Mouse (Mus musculus): ENCODE data around the gene Lrp2bp. TPM values are rescaled to one million over a fixed set of nuclear protein-coding genes. Genes with fewer than 3 reads are reported as not detected.
A peak's percentile ranks its signal among the peaks of the same experiment; 100 is the strongest.

Gene Lrp2bp
- polyA plus RNA-seq, 1 experiment from 2014 or later, result 0.82 TPM

DNA sequence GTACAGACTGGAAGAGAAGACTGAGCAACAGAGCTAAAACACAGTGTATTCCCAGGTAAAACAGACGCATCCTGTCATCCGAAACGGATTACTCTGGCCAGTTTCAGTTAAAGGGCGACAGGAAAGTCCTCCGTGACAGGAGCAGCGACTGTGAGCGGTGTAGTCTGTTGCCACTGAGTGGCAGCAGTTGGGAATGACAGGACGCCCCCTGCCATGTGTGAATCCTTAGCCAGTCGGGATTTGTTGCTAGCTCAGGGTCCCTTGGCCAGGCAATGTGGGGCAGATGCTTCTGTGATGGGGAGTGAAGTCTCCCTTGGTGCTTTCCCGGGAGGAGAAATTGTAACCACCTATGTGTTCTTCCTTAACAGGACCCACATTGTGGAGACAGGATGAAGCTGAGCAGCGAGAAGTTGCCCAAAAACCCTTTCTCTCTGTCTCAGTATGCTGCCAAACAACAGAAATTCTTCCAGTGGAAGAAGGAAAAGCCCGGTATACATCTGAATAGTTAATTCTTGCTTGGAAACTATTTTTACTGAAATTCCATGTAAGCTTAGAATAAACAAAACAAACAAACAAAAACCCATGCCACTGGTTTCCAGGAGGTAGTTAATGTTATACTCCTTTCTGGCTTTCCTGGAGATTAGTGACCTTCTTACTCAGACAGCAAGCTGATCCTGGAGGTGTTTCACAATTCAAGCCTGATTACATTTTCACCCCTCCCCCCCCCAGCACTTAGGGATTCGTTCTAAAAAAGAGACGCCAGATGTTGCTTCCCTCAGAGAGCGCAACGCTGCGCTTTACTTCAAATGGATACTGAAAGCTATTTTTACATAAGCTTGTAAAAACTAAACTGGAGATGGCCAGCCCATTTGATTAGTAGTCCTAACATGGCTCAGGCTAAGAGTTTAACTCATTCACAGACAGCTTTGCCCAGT lies 11.9 kb downstream of the Lrp2bp start:
- WGBS, result 25% methylated on average over 17 of the region's 17 CpGs
- no peak overlapping the region for H3K9ac ChIP-seq (replicated peaks; ENCODE audit: low read depth, low read length)
- ATAC-seq (ENCODE audit: low read depth), result peak; percentile 61
- H3K27me3 ChIP-seq (ENCODE audit: control insufficient read depth, insufficient read depth, low read length), result no peaks in the 10 kb centered on the region
- H3K27ac ChIP-seq (ENCODE audit: low read depth, low read length), result no peak overlapping the region
- no peaks in the 10 kb centered on the region for H3K36me3 ChIP-seq (ENCODE audit: control insufficient read depth, insufficient read depth, low read length)
- 0 out of 2 replicates have a peak, but pooled peaks cover 3% of the 10 kb centered on the region for H3K4me1 ChIP-seq (ENCODE audit: control insufficient read depth, insufficient read depth, low read length)
- H3K9me3 ChIP-seq (ENCODE audit: control insufficient read depth, low read length), result no peaks in the 10 kb centered on the region
- peak overlapping the region; percentile 17; the same call in 1 of the 2 replicates for H3K4me2 ChIP-seq (ENCODE audit: low read depth, low read length)
- H3K4me3 ChIP-seq (ENCODE audit: low read depth, low read length), result no peak overlapping the region

DNA sequence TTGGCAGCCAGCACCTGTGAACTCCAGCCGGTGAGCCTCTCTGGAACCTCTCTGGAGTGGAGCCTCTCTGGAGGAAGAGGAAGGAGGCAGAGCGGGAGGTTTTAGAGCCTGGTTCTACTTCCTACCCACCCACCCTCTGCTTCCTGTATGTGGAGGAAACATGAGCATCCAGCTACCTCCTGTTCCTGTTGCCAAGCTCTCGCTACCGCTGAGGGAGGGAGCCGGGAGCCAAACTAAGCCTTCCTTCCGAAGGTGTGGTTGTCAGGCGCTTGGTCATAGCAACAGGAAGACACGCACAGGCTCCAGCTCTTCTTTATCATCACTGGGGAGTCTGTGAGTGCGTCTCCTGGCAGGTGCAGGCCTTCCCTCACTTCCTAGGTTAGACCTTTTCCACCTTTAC lies 23.1 kb downstream of the Lrp2bp start:
- ATAC-seq (ENCODE audit: low read depth), result no peak
- H3K27ac ChIP-seq (ENCODE audit: low read depth, low read length), result no peak overlapping the region

DNA sequence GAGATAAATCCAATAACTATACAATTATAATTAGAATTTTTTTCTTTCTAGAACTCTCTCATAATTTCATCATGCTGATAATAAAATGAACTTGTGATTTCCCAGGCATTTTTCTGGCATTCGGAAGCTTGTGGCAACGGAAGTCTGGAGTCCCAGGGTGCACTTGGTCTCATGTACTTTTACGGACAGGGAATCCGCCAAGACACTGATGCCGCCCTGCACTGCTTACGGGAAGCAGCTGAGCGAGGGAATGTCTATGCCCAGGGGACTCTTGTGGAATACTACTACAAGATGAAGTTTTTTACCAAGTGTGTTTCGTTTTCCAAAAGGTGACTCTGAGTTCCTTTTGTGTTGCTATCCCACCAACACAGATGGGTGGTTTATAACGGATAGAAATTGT lies 23.7 kb downstream of the Lrp2bp start:
- Histone ChIP-seq H3K9me3 (ENCODE audit: control insufficient read depth, low read length) (no peaks in the 10 kb centered on the region), H3K9ac (replicated peaks; ENCODE audit: low read depth, low read length) (no peak overlapping the region), H3K36me3 (ENCODE audit: control insufficient read depth, insufficient read depth, low read length) (no peaks in the 10 kb centered on the region), H3K4me1 (ENCODE audit: control insufficient read depth, insufficient read depth, low read length) (no peaks in the 10 kb centered on the region), H3K27me3 (ENCODE audit: control insufficient read depth, insufficient read depth, low read length) (no peaks in the 10 kb centered on the region), H3K4me2 (ENCODE audit: low read depth, low read length) (no peak overlapping the region), H3K27ac (ENCODE audit: low read depth, low read length) (no peak overlapping the region), H3K4me3 (ENCODE audit: low read depth, low read length) (no peak overlapping the region)
- no peak for ATAC-seq (ENCODE audit: low read depth)
- WGBS, result 91% methylated on average over 9 of the region's 9 CpGs

More for the DNA sequence above, 23.1 kb downstream of the Lrp2bp start:
- Histone ChIP-seq H3K4me2 (ENCODE audit: low read depth, low read length) (no peak overlapping the region), H3K27me3 (ENCODE audit: control insufficient read depth, insufficient read depth, low read length) (no peaks in the 10 kb centered on the region), H3K9ac (replicated peaks; ENCODE audit: low read depth, low read length) (no peak overlapping the region), H3K9me3 (ENCODE audit: control insufficient read depth, low read length) (no peaks in the 10 kb centered on the region), H3K36me3 (ENCODE audit: control insufficient read depth, insufficient read depth, low read length) (no peaks in the 10 kb centered on the region), H3K4me1 (ENCODE audit: control insufficient read depth, insufficient read depth, low read length) (no peaks in the 10 kb centered on the region), H3K4me3 (ENCODE audit: low read depth, low read length) (no peak overlapping the region)
- 85% methylated on average over 9 of the region's 9 CpGs for WGBS

DNA sequence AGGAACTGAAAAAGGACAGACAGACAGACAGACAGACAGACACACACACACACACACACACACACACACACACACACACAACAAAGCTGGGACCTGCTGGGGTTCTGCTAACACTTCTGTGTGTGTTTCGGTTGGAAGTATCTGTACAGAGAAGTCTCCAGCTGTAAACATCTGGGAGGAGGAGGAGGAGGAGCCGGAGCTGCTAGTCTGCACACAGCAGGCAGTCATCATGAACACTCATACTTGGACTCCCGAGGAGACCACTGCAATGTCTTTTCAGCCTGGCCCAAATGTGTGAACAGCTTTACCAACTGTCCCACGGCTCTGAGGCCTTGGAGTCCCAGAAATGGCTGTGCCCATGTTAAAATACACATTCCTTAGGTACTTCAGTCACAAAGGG lies 25.3 kb downstream of the Lrp2bp start:
- Histone ChIP-seq H3K9me3 (ENCODE audit: control insufficient read depth, low read length) (no peaks in the 10 kb centered on the region), H3K9ac (replicated peaks; ENCODE audit: low read depth, low read length) (no peak overlapping the region), H3K4me3 (ENCODE audit: low read depth, low read length) (no peak overlapping the region), H3K4me2 (ENCODE audit: low read depth, low read length) (no peak overlapping the region), H3K4me1 (ENCODE audit: control insufficient read depth, insufficient read depth, low read length) (no peaks in the 10 kb centered on the region), H3K27me3 (ENCODE audit: control insufficient read depth, insufficient read depth, low read length) (no peaks in the 10 kb centered on the region), H3K36me3 (ENCODE audit: control insufficient read depth, insufficient read depth, low read length) (no peaks in the 10 kb centered on the region), H3K27ac (ENCODE audit: low read depth, low read length) (no peak overlapping the region)
- ATAC-seq (ENCODE audit: low read depth), result no peak
- WGBS, result 43% methylated on average over 4 of the region's 4 CpGs

DNA sequence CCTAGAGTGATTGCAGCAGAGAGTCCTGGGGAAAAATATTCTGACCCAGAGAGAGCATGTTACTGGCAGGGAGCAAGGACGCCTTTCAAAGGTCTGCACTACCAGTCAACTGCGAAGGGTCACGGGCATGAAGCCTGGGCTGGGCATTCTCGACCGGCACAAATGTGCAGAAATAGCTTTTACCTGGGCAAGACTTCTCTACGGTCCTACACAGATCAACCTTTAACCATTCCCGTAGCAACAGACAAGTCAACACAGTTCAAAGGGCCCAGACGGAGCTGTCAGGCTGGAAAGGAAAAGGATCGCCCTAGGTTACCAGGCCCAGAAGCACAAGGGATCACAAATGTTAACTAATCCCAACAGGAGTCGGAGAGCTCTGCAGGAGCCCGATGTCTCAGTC lies 37.1 kb downstream of the Lrp2bp start:
- H3K9me3 ChIP-seq (ENCODE audit: control insufficient read depth, low read length), result no peaks in the 10 kb centered on the region
- no peak overlapping the region for H3K4me3 ChIP-seq (ENCODE audit: low read depth, low read length)
- ATAC-seq (ENCODE audit: low read depth), result no peak
- no peak overlapping the region for H3K27ac ChIP-seq (ENCODE audit: low read depth, low read length)
- 82% methylated on average over 11 of the region's 11 CpGs for WGBS
- no peak overlapping the region for H3K9ac ChIP-seq (replicated peaks; ENCODE audit: low read depth, low read length)
- H3K4me2 ChIP-seq (ENCODE audit: low read depth, low read length), result no peak overlapping the region
- H3K36me3 ChIP-seq (ENCODE audit: control insufficient read depth, insufficient read depth, low read length), result peaks cover 7% of the 10 kb centered on the region; the same call in 1 of the 2 replicates
- H3K27me3 ChIP-seq (ENCODE audit: control insufficient read depth, insufficient read depth, low read length), result no peaks in the 10 kb centered on the region
- H3K4me1 ChIP-seq (ENCODE audit: control insufficient read depth, insufficient read depth, low read length), result no peaks in the 10 kb centered on the region

DNA sequence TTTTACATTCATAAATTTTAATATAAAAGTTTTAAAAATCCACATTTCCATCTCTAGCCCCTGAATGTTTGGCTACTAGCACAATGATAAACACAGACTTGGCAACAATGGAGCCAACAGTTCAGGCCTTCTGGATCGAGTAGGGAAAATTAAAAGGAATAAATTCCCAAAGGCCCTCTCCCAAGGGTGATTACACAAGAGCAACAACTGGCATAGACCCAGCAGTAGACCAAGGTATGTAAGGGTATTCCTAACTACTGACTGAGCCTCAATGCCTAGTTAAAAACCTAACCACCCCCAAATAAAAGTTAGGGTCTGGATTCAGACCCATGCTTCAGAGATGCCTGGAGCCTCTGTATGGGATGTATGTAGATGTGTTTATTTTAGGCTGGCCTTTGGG lies 40.6 kb downstream of the Lrp2bp start:
- no peaks in the 10 kb centered on the region for H3K9me3 ChIP-seq (ENCODE audit: control insufficient read depth, low read length)
- 37% methylated on average over 1 of the region's 1 CpGs for WGBS
- H3K4me2 ChIP-seq (ENCODE audit: low read depth, low read length), result no peak overlapping the region
- no peaks in the 10 kb centered on the region for H3K27me3 ChIP-seq (ENCODE audit: control insufficient read depth, insufficient read depth, low read length)
- no peak overlapping the region; the same call in 1 of the 2 replicates for H3K27ac ChIP-seq (ENCODE audit: low read depth, low read length)
- H3K36me3 ChIP-seq (ENCODE audit: control insufficient read depth, insufficient read depth, low read length), result peaks cover 12% of the 10 kb centered on the region
- H3K4me1 ChIP-seq (ENCODE audit: control insufficient read depth, insufficient read depth, low read length), result no peaks in the 10 kb centered on the region
- no peak overlapping the region for H3K9ac ChIP-seq (replicated peaks; ENCODE audit: low read depth, low read length)
- ATAC-seq (ENCODE audit: low read depth), result no peak
- no peak overlapping the region for H3K4me3 ChIP-seq (ENCODE audit: low read depth, low read length)

DNA sequence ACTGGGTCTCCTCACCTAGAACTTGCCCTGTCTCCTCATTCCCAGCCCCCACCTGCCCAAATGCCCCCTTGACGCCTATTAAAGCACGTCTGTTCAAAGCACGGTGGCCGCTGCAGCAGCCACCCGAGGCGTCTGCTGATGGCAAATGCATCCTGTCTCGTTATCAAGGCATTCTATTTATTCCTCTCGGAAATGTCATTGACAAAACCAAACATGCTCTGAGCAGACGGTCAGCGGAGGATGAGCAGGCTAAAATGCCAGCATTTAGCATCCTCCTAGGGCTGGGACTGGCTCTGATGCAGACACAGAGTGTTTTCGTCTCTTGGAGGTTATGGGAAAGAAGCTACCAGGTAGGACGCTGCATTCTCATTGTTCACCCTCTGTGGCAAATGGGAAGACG lies 41.2 kb downstream of the Lrp2bp start:
- H3K4me2 ChIP-seq (ENCODE audit: low read depth, low read length), result no peak overlapping the region
- no peaks in the 10 kb centered on the region for H3K4me1 ChIP-seq (ENCODE audit: control insufficient read depth, insufficient read depth, low read length)
- H3K9ac ChIP-seq (replicated peaks; ENCODE audit: low read depth, low read length), result no peak overlapping the region
- WGBS, result 60% methylated on average over 13 of the region's 13 CpGs
- H3K36me3 ChIP-seq (ENCODE audit: control insufficient read depth, insufficient read depth, low read length), result peaks cover 14% of the 10 kb centered on the region
- no peaks in the 10 kb centered on the region for H3K27me3 ChIP-seq (ENCODE audit: control insufficient read depth, insufficient read depth, low read length)
- no peak overlapping the region for H3K4me3 ChIP-seq (ENCODE audit: low read depth, low read length)
- peak overlapping the region; percentile 62; the same call in 1 of the 2 replicates for H3K27ac ChIP-seq (ENCODE audit: low read depth, low read length)
- no peak; the same call in 1 of the 2 replicates for ATAC-seq (ENCODE audit: low read depth)
- H3K9me3 ChIP-seq (ENCODE audit: control insufficient read depth, low read length), result no peaks in the 10 kb centered on the region

DNA sequence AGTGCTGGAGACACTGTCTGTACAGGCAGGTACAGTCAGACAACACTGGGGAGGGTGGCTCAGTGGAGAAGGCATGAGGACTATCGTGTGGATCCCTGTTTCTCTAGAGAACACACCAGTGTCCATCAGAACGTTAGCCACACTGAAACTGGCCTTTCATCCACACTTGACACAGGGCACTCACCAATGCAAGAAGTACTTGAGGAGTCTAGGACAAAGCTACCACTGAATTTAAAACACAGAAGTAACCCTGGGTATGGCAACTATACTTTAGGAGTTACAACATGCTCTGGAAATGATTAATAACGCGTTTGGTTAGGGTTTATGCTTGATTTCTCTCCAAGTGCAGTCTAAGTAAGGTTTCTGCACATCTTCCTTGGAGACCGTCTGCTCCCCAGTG lies 73.7 kb downstream of the Lrp2bp start:
- Histone ChIP-seq H3K9ac (replicated peaks; ENCODE audit: low read depth, low read length) (no peak overlapping the region), H3K9me3 (ENCODE audit: control insufficient read depth, low read length) (no peaks in the 10 kb centered on the region), H3K36me3 (ENCODE audit: control insufficient read depth, insufficient read depth, low read length) (no peaks in the 10 kb centered on the region), H3K4me3 (ENCODE audit: low read depth, low read length) (no peak overlapping the region), H3K4me2 (ENCODE audit: low read depth, low read length) (no peak overlapping the region), H3K27me3 (ENCODE audit: control insufficient read depth, insufficient read depth, low read length) (no peaks in the 10 kb centered on the region), H3K4me1 (ENCODE audit: control insufficient read depth, insufficient read depth, low read length) (no peaks in the 10 kb centered on the region), H3K27ac (ENCODE audit: low read depth, low read length) (no peak overlapping the region)
- WGBS, result 95% methylated on average over 5 of the region's 5 CpGs
- ATAC-seq (ENCODE audit: low read depth), result no peak

DNA sequence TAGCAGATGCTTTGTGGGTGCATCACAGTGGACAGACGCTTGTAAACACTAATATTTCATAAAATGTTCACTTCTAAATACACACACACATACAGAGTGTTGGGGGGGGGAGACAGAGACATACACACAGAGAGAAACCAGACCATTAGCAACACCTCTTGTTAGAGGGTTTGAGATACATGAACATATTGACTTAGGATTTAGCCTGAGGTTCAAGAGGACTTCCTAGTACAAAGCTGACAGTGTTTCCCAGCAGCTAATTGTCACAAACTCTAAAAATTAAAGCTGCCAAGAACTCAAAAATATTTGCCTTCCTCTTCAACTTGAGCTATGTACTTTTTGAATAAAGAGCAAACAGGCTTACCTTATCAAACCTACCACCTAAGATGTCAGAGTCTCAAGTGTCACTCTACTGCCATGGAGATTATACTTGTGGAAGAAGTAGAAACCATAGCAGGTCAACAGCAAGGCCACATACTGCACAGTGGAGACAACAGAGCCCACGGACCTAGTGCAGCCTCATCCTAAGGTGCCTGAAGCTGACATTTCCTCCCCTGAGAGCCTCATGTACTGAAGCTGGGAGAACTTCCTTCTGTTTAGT lies 74.5 kb downstream of the Lrp2bp start:
- Histone ChIP-seq H3K27me3 (ENCODE audit: control insufficient read depth, insufficient read depth, low read length) (no peaks in the 10 kb centered on the region), H3K4me3 (ENCODE audit: low read depth, low read length) (no peak overlapping the region), H3K27ac (ENCODE audit: low read depth, low read length) (no peak overlapping the region), H3K36me3 (ENCODE audit: control insufficient read depth, insufficient read depth, low read length) (no peaks in the 10 kb centered on the region), H3K9me3 (ENCODE audit: control insufficient read depth, low read length) (no peaks in the 10 kb centered on the region), H3K4me1 (ENCODE audit: control insufficient read depth, insufficient read depth, low read length) (no peaks in the 10 kb centered on the region), H3K9ac (replicated peaks; ENCODE audit: low read depth, low read length) (no peak overlapping the region), H3K4me2 (ENCODE audit: low read depth, low read length) (no peak overlapping the region)
- no peak for ATAC-seq (ENCODE audit: low read depth)
- 87% methylated on average over 2 of the region's 2 CpGs for WGBS

Data from neural tube, embryonic 14.5 days (tissue).